Mouse (Mus musculus) erythroblast, embryonic 14.5 days (primary cell): Measurements from ENCODE around the gene Adipor2. TPM values are rescaled to one million over a fixed set of nuclear protein-coding genes. Genes with fewer than 3 reads are reported as not detected.

Experiments used
- H3K27me3 ChIP-seq: 2 replicates; pipeline ENCODE4 v1.6.1; 2012; ENCODE audit warnings: inconsistent platforms; ENCODE audit not compliant: control insufficient read depth
- H3K36me3 ChIP-seq: 2 replicates; pipeline ENCODE4 v1.6.1; 2012; ENCODE audit warnings: mild to moderate bottlenecking, inconsistent platforms; ENCODE audit not compliant: control insufficient read depth
- H3K4me1 ChIP-seq: 2 replicates; pipeline ENCODE4 v1.6.1; 2012; ENCODE audit warnings: inconsistent platforms; ENCODE audit not compliant: control insufficient read depth
- H3K4me3 ChIP-seq: replicated peaks from 2 replicates; pipeline ENCODE3; 2012; ENCODE audit warnings: moderate library complexity, mild to moderate bottlenecking, inconsistent platforms
- H3K9me3 ChIP-seq: 2 replicates; pipeline ENCODE4 v1.6.1; 2012; ENCODE audit warnings: low read length, inconsistent platforms, mixed read lengths; ENCODE audit not compliant: control insufficient read depth
- GATA1 ChIP-seq: IDR thresholded peaks from 2 replicates; pipeline ENCODE4 v1.6.1; 2012; ENCODE audit warnings: low read length, inconsistent platforms, mixed read lengths
- TAL1 ChIP-seq: IDR thresholded peaks from 3 replicates; pipeline ENCODE4 v1.6.1; 2012; ENCODE audit warnings: low read length, inconsistent platforms, mixed read lengths
- polyA plus RNA-seq: library from polyadenylated mRNA; stranded (reverse); fragments of >175 nt; gene quantifications from 2 replicates; pipeline ENCODE4 v1.2.3, GENCODE M21; 2012

Gene Adipor2
- polyA plus RNA-seq, 1 experiment = 0.74 TPM

DNA sequence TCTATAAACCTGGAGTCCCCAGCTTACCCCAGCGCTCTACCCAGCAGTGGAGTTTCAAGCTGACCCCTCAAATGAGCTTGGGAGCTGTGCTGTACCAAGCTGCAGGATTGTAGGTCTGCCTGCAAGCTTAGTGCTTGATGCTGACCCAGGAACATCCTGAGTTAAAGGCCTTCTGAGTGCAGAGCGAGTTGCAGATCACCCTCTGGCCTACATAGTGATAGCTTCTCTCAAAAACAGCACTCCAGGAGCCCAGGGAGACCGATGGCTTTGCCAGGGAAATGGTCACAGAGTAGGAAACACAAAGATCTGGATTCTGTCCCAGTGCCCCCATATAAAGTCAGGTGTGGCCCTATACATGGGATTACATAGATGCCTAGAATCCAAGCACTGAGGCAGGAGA, 6.0 kb downstream of the Adipor2 start:
- H3K4me3 ChIP-seq = no peak overlapping the region
- no peaks in the 10 kb centered on the region for H3K36me3 ChIP-seq
- TF ChIP-seq TAL1 (no peak), GATA1 (no peak)
- no peaks in the 10 kb centered on the region for H3K27me3 ChIP-seq
- H3K4me1 ChIP-seq = peaks cover under 1% of the 10 kb centered on the region; the same call in 1 of the 2 replicates
- H3K9me3 ChIP-seq = no peaks in the 10 kb centered on the region

DNA sequence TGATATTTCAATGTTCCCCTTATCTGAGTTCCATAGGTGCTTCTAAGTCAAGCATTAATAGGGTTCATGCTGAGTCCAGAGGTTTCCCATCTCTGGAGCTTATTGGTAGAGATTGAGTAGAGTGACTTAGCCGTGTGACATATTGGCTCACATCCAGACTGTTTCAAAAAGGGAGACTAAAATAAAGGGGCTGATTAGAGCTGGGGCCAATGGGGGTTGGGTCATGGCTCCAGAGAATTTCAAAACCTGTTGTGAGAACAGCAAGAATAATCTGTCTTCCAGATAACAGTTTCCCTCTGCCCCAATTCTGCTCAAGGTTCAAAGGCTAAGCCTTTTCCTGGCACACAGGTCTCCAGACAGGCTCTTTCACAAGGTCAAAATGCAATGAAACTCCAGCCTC, 7.7 kb downstream of the Adipor2 start:
- Histone ChIP-seq H3K9me3 (no peaks in the 10 kb centered on the region), H3K36me3 (no peaks in the 10 kb centered on the region), H3K4me3 (no peak overlapping the region), H3K4me1 (no peaks in the 10 kb centered on the region), H3K27me3 (no peaks in the 10 kb centered on the region)
- no peak for TF ChIP-seq TAL1
- no peak for TF ChIP-seq GATA1

DNA sequence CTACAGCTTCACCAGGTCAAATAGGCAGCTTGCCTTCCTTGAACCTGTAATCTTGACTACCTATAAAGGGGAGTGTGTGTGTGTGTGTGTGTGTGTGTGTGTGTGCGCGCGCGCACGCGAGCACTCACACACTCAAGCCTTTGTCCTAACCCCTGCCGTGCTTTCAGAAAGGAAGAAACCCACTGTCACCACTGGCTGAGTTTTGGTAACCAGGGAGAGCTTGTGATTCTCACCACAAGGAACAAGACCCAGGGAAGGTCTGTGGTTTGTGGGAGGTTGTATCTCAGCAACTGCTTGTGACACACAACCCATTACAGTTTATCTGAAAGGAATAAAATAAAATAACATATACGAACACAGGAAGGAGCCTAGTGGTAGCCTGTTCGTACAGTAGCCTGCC, 8.9 kb downstream of the Adipor2 start:
- no peak for TF ChIP-seq GATA1
- TF ChIP-seq TAL1 = no peak
- H3K4me3 ChIP-seq = no peak overlapping the region
- H3K36me3 ChIP-seq = no peaks in the 10 kb centered on the region
- peaks cover under 1% of the 10 kb centered on the region for H3K4me1 ChIP-seq
- no peaks in the 10 kb centered on the region for H3K27me3 ChIP-seq
- no peaks in the 10 kb centered on the region for H3K9me3 ChIP-seq

DNA sequence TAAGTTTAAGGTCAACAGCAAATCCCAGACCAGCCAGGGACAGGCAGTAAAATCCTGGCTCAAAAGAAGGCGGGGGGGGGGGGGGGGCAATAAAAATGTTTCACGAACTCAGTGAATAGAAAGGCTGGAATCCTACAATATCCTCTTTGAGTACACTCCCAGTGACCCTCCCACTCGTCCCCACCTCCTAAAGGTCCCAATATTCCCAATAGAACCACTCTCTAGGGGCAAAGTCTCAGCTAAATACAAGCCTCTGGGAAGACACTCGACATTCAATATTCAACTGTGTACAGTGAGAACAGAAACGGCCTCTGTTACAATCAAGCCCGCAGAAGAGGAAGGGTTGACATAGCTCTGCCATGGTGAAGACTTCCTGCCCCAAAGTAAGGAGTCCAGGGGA, 9.7 kb downstream of the Adipor2 start:
- TF ChIP-seq GATA1 = no peak
- no peak for TF ChIP-seq TAL1
- H3K27me3 ChIP-seq = no peaks in the 10 kb centered on the region
- H3K4me3 ChIP-seq = no peak overlapping the region

DNA sequence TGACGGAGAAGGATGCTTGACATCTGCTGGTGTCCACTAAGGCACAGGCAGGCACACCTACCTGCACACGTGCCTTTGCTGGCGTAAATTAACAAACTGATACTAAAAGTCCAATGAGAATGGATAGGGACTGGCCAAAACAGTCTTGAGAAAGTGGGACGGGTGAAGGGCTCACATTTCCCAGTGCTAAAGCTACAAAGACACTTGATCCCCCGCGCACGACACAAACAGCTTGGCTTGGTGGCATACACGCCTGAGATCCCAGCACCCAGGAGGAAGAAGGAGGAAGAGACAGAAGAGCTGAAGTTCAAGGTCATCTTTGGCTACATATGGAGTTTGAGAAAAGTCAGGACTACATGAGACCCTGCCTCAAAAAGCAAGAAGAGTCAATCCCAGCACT, 11.0 kb downstream of the Adipor2 start:
- no peak overlapping the region for H3K4me3 ChIP-seq
- H3K27me3 ChIP-seq = no peaks in the 10 kb centered on the region
- peaks cover 12% of the 10 kb centered on the region for H3K4me1 ChIP-seq
- TF ChIP-seq GATA1 = no peak
- TF ChIP-seq TAL1 = no peak
- no peaks in the 10 kb centered on the region for H3K9me3 ChIP-seq
- no peaks in the 10 kb centered on the region for H3K36me3 ChIP-seq

More for the DNA sequence above, 9.7 kb downstream of the Adipor2 start:
- no peaks in the 10 kb centered on the region for H3K9me3 ChIP-seq
- H3K4me1 ChIP-seq = peaks cover 6% of the 10 kb centered on the region
- no peaks in the 10 kb centered on the region for H3K36me3 ChIP-seq

DNA sequence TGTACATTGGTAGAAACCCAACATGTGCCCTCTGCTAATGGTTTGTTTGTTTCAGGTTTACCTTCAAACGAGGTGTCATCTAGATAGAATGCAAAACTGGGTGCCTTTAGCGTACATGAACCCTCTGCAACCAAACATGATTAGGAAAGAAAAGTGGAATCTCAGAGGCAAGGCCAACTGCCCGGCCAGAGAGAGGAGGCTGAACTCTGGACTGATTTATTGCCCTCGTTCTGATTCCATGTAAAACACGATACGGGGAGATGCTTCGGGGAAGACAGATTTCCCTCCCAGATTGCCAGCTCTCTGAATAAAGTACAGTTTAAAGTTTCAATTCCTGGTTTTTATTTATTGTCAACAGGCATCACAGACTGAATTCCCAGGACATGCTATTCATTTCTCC, 12.2 kb downstream of the Adipor2 start:
- no peaks in the 10 kb centered on the region for H3K9me3 ChIP-seq
- peaks cover 12% of the 10 kb centered on the region for H3K4me1 ChIP-seq
- TF ChIP-seq GATA1 = no peak
- TF ChIP-seq TAL1 = no peak
- H3K4me3 ChIP-seq = no peak overlapping the region
- no peaks in the 10 kb centered on the region for H3K27me3 ChIP-seq
- H3K36me3 ChIP-seq = no peaks in the 10 kb centered on the region

DNA sequence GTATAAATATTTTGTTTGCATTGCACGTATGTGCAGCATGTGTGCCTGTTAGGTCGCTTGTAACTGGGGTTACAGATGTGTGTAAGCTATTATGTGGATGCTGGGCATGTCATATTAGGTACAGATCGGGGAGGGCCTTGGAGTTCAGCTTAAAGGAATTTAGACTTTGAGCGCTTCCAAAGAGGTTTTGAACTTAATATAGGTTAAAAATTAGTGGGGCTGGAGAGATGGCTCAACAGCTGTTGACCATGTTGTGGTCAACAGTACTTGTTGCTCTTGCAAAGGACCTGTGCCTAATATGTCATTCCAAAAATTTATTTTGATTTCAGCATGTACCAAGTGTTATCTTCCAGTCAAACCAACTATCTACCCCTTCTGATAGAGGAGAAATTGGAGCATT, 12.7 kb downstream of the Adipor2 start:
- H3K4me1 ChIP-seq = peaks cover 12% of the 10 kb centered on the region
- TF ChIP-seq TAL1 (no peak), GATA1 (no peak)
- H3K36me3 ChIP-seq = no peaks in the 10 kb centered on the region
- no peaks in the 10 kb centered on the region for H3K9me3 ChIP-seq
- no peak overlapping the region for H3K4me3 ChIP-seq
- H3K27me3 ChIP-seq = no peaks in the 10 kb centered on the region

DNA sequence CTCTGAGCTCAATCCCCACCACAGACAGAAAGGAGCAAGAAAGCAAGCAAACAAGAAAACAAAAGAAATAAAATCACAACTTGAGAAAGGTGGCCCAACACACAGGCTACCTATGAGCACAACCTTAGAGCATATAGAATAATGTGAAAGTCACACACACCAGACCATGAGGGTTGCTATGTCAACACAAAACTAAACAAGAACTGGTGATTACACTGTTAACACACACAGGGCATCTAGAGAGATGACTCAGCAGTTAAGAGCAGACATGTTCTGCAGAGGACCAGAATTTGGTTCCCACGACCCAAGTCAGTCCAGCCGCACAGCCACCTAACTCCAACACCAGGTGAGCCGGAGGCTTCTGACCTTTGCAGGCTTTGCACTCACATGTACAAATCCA, 14.5 kb downstream of the Adipor2 start:
- peaks cover 12% of the 10 kb centered on the region for H3K4me1 ChIP-seq
- no peaks in the 10 kb centered on the region for H3K36me3 ChIP-seq
- H3K27me3 ChIP-seq = no peaks in the 10 kb centered on the region
- no peaks in the 10 kb centered on the region for H3K9me3 ChIP-seq
- H3K4me3 ChIP-seq = no peak overlapping the region
- no peak for TF ChIP-seq GATA1
- no peak for TF ChIP-seq TAL1

DNA sequence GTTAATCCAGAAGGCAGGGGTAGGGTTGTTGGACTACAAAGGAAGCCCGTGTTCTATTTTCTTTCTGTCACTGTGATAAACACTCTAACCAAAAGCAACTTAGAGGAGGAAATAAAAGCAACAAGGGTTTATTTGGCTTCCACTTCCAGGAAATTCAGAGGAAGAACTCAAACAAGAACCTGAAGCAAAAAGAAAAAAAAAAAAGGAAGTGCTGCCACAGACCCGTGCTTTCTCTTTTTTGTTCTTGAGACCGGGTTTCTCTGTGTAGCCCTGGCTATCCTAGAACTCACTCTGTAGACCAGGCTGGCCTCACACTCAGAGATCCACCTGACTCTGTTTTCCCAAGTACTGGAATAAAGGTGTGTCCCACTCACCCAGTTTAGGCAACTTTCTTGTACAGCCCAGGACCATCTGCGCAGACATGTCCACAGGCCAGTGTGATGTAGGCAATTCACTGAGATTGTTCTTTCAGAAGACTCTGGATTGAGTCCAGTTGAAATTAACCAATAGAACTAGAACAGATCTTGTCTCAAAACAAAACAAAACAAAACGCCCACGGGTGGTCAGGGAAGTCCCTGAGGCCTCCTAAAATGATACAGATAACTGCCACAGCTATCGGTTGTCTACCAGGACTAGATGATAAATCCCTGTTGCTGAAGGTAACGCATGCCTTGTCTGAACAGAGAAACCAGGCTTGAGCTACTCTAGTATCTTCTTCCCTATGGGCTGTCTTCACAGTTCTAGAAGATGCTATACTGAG, 15.8 kb downstream of the Adipor2 start:
- no peaks in the 10 kb centered on the region for H3K27me3 ChIP-seq
- TF ChIP-seq GATA1 = no peak
- TF ChIP-seq TAL1 = no peak
- H3K36me3 ChIP-seq = no peaks in the 10 kb centered on the region
- H3K4me3 ChIP-seq = no peak overlapping the region
- H3K9me3 ChIP-seq = no peaks in the 10 kb centered on the region
- H3K4me1 ChIP-seq = peaks cover 12% of the 10 kb centered on the region

DNA sequence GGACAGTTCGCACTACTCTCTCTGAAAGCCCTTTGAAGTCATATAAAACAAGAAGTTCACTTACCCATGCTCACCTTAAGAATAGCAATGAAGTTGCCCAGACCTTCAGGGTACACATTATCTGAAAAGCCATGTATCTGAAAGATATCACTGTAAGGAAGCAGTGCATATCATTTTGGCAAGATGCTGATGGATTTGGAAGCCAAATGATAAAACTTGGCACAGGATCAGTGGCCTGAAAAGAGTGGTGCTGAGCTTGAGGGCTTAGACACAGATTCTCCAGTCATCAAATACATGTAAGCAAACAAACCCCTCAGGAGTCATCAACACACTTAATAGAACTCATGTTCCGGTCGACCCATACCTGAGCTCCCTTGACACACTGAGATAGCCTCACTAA, 16.9 kb downstream of the Adipor2 start:
- no peaks in the 10 kb centered on the region for H3K27me3 ChIP-seq
- no peaks in the 10 kb centered on the region for H3K36me3 ChIP-seq
- peaks cover 19% of the 10 kb centered on the region for H3K4me1 ChIP-seq
- TF ChIP-seq TAL1 = no peak
- no peak for TF ChIP-seq GATA1
- no peaks in the 10 kb centered on the region for H3K9me3 ChIP-seq
- H3K4me3 ChIP-seq = no peak overlapping the region
